Mouse (Mus musculus): ENCODE measurements around the gene Rrm2. TPM values are rescaled to one million over a fixed set of nuclear protein-coding genes. Genes with fewer than 3 reads are reported as not detected.

Rrm2 gene
- 246 and 248 TPM in 2 replicates for polyA plus RNA-seq (2015; fragmentation: Nextera tagmentation; extraction: Ambion mirVana)

DNA sequence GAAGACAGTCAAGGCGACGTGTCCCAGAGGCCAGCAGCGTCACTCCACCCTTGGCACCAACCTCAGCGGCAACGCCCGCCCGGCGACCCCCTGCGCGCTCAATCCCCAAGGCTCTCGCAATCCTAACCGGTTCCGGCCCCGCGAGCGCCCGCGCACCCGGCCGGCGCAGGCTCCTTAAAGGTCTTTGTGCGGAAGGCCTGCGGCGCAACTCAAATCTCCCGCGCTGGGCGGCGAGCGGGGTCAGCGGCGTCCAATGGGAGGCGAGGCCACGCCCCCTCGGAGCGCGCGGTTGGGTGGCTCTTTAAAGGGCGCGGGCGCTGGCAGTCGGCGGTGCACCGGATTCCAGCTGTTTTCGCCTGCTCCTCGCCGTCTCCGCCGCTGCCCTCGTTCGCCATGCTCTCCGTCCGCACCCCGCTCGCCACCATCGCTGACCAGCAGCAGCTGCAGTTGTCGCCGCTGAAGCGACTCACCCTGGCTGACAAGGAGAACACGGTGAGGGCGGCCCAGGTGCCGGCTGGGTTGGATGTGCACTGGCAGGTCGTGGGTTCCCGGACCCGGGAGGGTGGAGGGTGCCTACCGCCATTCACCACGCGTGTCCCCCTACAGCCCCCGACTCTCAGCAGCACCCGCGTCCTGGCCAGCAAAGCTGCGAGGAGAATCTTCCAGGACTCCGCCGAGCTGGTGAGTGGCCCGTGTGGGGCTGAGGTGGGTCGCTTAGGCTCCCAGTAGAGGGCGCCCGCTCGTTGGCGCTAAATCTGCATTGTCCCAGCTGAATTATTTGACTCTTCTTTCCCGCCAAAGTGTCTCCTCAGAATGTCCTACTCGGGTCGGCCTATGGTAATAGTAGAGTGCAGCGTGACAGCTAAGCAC lies at the start of gene Rrm2:
Gene Rrm2 (plus strand): TSS at position 288 of the 870 bp plus-strand sequence.
- Histone ChIP-seq H3K27ac (peak within 1 kb of the TSS; percentile 89), H3K4me2 (peak within 1 kb of the TSS; percentile 90), H3K9me3 (replicated peaks) (no peaks in the 10 kb centered on the region), H3K36me3 (peaks cover 30% of the 10 kb centered on the region), H3K4me3 (replicated peaks) (peak within 1 kb of the TSS; percentile 90), H3K4me1 (peaks cover 50% of the 10 kb centered on the region), H3K27me3 (no peaks in the 10 kb centered on the region), H3K9ac (peak within 1 kb of the TSS; percentile 86)
- ATAC-seq (replicated peaks; ENCODE audit: low FRiP score): peak; percentile 91
- under 1% methylated on average over 75 of the region's 83 CpGs for WGBS

DNA sequence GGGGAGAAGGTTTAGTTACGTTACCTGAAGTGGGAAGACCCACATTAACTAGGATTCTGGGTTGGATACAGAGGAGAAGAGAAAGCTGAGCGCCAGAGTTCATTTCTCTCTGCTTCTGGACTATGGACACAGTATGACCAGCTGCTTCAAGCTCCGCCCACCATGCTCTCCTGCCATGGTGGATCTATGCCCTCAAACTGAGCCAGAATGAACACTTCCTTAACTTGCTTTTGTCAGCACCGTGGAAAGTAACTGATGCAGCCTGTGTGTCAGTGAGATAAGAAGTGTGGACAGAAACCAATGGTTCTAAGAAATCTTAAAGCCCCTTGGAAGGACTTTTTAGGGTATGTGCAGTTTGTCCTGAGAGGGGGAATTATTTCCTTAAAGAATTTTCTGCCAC lies 49.0 kb upstream of the Rrm2 start:
- Histone ChIP-seq H3K9ac (no peak overlapping the region), H3K4me3 (replicated peaks) (no peak overlapping the region)
- ATAC-seq (replicated peaks; ENCODE audit: low FRiP score): no peak

DNA sequence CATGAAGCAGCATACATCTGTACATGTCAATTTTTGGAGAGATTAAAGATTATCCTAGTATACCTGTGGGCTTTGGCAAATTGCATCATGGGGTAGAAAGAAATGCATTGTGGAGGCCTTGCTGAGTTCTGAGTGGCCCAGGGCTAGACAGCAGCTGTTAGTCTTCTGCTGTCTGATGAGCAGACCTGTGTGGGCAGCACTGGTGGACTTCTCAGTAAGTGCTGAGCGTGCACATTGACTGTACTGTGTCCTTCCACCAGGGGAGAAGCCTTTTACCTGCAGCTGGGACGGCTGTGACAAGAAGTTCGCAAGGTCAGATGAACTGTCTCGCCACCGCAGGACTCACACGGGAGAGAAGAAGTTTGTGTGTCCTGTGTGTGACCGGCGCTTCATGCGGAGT lies 48.1 kb upstream of the Rrm2 start:
- Histone ChIP-seq H3K4me1 (peaks cover 18% of the 10 kb centered on the region), H3K36me3 (peaks cover 75% of the 10 kb centered on the region), H3K4me2 (no peak overlapping the region), H3K27me3 (no peaks in the 10 kb centered on the region), H3K9ac (no peak overlapping the region), H3K27ac (no peak overlapping the region), H3K4me3 (replicated peaks) (no peak overlapping the region), H3K9me3 (replicated peaks) (no peaks in the 10 kb centered on the region)
- WGBS: 88% methylated on average over 9 of the region's 9 CpGs
- no peak for ATAC-seq (replicated peaks; ENCODE audit: low FRiP score)

More for the DNA sequence above, 49.0 kb upstream of the Rrm2 start:
- Histone ChIP-seq H3K9me3 (replicated peaks) (no peaks in the 10 kb centered on the region), H3K4me2 (no peak overlapping the region), H3K27ac (no peak overlapping the region), H3K4me1 (peaks cover 26% of the 10 kb centered on the region), H3K27me3 (no peaks in the 10 kb centered on the region), H3K36me3 (peaks cover 81% of the 10 kb centered on the region)
- 91% methylated on average over 4 of the region's 4 CpGs for WGBS

DNA sequence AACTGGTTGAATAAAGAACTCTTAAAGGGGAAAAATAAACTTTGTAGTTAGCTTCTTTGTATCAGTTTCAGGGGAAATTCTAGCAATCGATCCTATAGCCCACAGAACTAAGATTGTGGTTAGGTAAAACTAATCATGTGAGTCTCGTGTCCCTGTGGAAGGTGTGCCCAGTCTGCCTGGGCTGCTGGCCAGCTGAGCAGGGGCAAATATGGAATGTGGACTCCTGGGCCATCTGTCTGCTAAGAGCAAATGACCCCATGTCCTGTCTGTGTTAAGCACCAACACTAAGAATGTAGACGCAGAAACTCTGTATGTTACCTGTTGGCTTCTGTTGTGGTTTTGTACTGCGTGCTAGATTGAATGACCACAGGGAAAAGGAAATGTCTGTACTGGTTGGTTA lies 46.9 kb upstream of the Rrm2 start:
- no peak overlapping the region for H3K27ac ChIP-seq
- H3K9me3 ChIP-seq (replicated peaks): no peaks in the 10 kb centered on the region
- no peak overlapping the region for H3K4me3 ChIP-seq (replicated peaks)
- H3K4me2 ChIP-seq: no peak overlapping the region
- no peaks in the 10 kb centered on the region for H3K27me3 ChIP-seq
- no peak overlapping the region for H3K9ac ChIP-seq
- peaks cover 73% of the 10 kb centered on the region for H3K36me3 ChIP-seq
- no peak for ATAC-seq (replicated peaks; ENCODE audit: low FRiP score)
- 86% methylated on average over 4 of the region's 4 CpGs for WGBS
- peaks cover 8% of the 10 kb centered on the region for H3K4me1 ChIP-seq

DNA sequence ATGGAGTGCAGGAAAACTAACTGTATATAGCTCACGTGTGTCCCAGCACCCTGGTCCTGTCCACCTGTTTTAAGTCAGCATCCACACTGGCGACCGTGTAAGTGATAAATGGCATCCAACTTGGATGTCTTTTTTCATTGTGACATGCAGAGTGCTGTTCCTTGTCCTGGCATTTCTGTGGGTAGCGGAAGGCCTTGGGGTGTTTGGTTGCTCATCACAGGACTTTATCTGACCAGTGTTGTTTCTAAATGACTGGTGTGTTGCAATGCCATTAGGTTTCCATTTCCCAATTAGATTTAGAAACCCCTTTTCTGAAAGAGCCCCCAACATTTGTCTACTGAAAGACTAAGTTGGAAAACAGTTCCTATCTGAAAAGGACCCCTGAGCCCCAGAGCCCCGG lies 45.9 kb upstream of the Rrm2 start:
- ATAC-seq (replicated peaks; ENCODE audit: low FRiP score): no peak
- H3K4me3 ChIP-seq (replicated peaks): no peak overlapping the region
- H3K9me3 ChIP-seq (replicated peaks): no peaks in the 10 kb centered on the region
- no peak overlapping the region for H3K27ac ChIP-seq
- H3K4me1 ChIP-seq: no peaks in the 10 kb centered on the region
- no peak overlapping the region for H3K9ac ChIP-seq
- H3K27me3 ChIP-seq: no peaks in the 10 kb centered on the region
- 86% methylated on average over 5 of the region's 5 CpGs for WGBS
- no peak overlapping the region for H3K4me2 ChIP-seq
- H3K36me3 ChIP-seq: peaks cover 72% of the 10 kb centered on the region

DNA sequence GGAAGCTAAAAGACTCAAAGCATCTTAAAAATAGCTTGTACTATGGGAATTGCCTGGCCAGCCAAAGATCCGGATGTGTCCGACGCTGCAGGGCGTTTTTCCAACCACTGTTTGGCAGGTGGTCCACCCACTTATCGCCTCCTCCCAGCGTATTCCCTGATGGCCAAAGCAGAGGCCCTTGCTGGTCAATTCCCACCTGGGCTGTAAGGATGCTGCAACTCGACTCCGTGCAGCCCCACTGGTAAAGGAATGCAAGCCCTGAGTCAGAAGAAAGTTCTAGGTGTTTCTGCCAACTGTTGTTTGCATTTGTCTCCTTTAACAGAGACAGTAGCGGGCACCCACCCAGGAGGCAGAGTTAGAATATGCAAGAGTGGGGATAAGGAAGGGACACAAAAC lies 27.9 kb upstream of the Rrm2 start:
- 13% methylated on average over 9 of the region's 9 CpGs for WGBS

DNA sequence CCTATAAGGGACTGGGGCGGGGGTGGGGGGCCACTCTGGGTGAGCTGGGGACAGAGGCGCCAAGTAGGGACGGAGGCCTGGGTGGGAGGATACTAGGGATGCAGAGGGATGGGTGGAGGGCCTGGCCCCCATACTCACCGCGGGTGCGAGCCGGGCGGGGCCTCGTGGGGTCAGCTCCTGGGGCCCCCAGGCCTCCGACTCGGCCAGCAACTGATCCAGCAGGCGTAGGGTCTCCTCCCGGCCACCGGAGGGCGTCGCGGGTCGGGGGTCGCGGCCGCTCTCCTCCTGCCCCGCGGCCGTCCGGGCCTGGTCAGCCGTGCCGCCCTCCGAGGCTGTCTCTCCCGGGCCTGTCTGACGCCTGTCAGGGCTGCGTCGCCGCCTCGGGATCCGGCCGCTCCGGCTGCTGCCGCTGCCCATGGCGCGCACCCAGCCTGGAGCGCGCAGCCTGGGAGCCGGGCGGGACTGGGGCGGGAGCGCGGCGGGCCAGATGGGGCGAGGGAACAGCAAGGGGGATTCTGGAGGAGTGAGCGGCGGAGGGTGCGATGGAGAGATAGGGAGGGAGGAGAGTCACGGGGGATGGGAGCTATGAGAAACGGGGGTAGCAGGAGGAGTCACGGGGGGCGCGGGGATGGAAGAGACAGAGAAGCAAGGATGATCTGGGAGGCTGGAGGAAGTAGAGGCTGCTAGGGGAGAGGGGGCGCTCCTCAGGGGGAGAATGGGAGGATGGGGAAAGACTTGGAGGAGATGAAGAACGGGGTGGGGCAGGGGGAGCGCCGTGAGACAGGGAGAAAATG lies 27.4 kb upstream of the Rrm2 start:
- WGBS: under 1% methylated on average over 61 of the region's 61 CpGs
- peaks cover 25% of the 10 kb centered on the region for H3K27me3 ChIP-seq
- H3K27ac ChIP-seq: peak overlapping the region; percentile 90

More for the DNA sequence above, 27.9 kb upstream of the Rrm2 start:
- H3K4me3 ChIP-seq (replicated peaks): peak overlapping the region; percentile 68
- H3K27me3 ChIP-seq: peaks cover 25% of the 10 kb centered on the region
- peak overlapping the region; percentile 90 for H3K27ac ChIP-seq
- ATAC-seq (replicated peaks; ENCODE audit: low FRiP score): no peak
- H3K9ac ChIP-seq: peak overlapping the region; percentile 77
- H3K4me1 ChIP-seq: peaks cover 57% of the 10 kb centered on the region
- H3K36me3 ChIP-seq: no peaks in the 10 kb centered on the region; the same call in 1 of the 2 replicates
- peak overlapping the region; percentile 91 for H3K4me2 ChIP-seq
- no peaks in the 10 kb centered on the region for H3K9me3 ChIP-seq (replicated peaks)

DNA sequence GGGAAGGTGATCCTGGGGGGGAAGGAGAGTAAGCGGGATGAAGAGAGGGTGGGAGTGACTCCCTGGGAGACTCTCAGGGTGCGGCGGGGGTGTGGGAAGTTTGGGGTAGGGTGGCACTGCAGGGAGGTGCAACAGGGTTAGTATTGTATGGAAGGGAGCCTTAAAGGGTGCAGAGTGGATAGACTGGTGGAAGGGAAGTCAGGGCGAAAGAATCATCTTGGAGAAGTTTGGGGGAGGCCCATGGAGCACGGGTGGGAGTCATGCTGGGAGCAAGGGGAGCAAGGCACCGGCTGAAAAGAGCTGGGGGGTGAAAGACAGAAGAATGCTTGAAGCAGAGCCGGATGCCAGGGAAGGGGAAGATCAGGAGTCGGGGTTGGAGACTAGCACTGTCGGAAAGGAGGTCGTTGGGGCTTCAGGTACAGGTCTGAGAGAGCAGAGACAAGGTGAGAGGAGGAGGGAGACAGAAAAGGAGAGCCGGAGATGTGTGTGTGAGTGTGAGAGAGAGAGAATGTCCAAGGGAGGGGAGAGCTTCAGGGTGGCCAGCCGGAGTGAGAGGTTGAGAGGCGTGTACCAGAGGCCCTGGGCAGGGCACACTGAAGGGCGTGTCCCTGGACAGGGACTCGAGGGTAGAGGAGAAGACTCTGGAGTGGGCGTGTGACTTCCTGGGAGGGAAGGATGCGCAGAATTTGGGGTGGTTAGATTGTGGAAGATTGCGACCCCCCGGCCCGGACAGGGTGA lies 26.6 kb upstream of the Rrm2 start, which contains the start of gene Cys1:
Gene Cys1 (minus strand): TSS at position 528 of the 738 bp plus-strand sequence.
- H3K4me2 ChIP-seq: peak within 1 kb of the TSS; percentile 91
- no peaks in the 10 kb centered on the region for H3K36me3 ChIP-seq
- H3K27me3 ChIP-seq: peaks cover 25% of the 10 kb centered on the region
- 3% methylated on average over 20 of the region's 20 CpGs for whole genome bisulfite sequencing
- peak within 1 kb of the TSS; percentile 77 for H3K9ac ChIP-seq
- H3K4me1 ChIP-seq: peaks cover 53% of the 10 kb centered on the region
- H3K4me3 ChIP-seq (replicated peaks): peak within 1 kb of the TSS; percentile 68
- ATAC-seq (replicated peaks; ENCODE audit: low FRiP score): peak; percentile 65
- peak within 1 kb of the TSS; percentile 90 for H3K27ac ChIP-seq
- H3K9me3 ChIP-seq (replicated peaks): no peaks in the 10 kb centered on the region

More for the DNA sequence above, 27.4 kb upstream of the Rrm2 start:
- Histone ChIP-seq H3K9ac (peak overlapping the region; percentile 77), H3K9me3 (replicated peaks) (no peaks in the 10 kb centered on the region), H3K36me3 (no peaks in the 10 kb centered on the region; the same call in 1 of the 2 replicates), H3K4me3 (replicated peaks) (peak overlapping the region; percentile 68), H3K4me2 (peak overlapping the region; percentile 91), H3K4me1 (peaks cover 59% of the 10 kb centered on the region)
- ATAC-seq (replicated peaks; ENCODE audit: low FRiP score): peak; percentile 61

DNA sequence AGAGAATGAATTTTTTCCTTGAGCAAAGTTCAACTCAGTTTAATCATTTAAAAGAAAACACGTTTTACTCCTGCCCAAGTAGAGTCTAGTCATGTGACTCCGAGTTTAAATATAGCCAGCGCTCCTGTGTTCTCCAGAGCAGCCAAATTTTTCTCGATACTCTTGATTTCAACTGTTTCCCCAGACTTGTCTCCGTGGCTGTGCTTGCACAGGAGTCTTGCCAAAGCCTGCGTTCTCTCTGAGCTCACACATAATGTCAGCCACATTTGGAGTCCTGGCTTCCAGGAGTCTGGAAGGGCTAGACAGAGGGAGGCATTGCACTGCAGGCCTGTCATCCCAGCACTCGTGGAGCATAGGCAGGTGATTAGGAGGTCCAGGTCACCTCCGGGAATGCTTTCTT lies 25.5 kb upstream of the Rrm2 start:
- no peak for ATAC-seq (replicated peaks; ENCODE audit: low FRiP score)
- WGBS: 42% methylated on average over 8 of the region's 8 CpGs

DNA sequence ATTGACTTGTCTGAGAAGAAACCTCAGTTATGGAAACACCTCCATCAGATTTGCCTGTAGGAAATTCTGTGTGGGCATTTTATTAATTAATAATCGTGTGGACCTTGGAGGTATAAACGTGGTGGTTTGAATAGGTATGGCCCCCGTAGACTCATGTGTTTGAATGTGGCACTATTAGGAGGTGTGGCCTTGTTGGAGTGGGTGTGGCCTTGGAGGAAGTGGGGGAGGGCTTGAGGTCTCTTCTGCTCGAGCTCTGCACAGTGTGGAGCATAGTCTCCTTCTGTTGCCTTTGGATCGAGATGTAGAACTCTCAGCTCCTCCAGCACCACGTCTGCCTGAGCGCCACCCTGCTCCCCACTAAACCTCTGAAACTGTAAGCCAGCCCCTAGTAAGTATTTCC lies 24.6 kb upstream of the Rrm2 start:
- ATAC-seq (replicated peaks; ENCODE audit: low FRiP score): no peak
- no peak overlapping the region for H3K4me2 ChIP-seq

More for the DNA sequence above, 25.5 kb upstream of the Rrm2 start:
- H3K27me3 ChIP-seq: peaks cover 25% of the 10 kb centered on the region
- H3K36me3 ChIP-seq: no peaks in the 10 kb centered on the region
- H3K9ac ChIP-seq: no peak overlapping the region
- H3K27ac ChIP-seq: peak overlapping the region; percentile 90
- H3K4me1 ChIP-seq: peaks cover 62% of the 10 kb centered on the region
- H3K4me3 ChIP-seq (replicated peaks): peak overlapping the region; percentile 4; the same call in 1 of the 2 replicates
- H3K9me3 ChIP-seq (replicated peaks): no peaks in the 10 kb centered on the region
- peak overlapping the region; percentile 91 for H3K4me2 ChIP-seq

DNA sequence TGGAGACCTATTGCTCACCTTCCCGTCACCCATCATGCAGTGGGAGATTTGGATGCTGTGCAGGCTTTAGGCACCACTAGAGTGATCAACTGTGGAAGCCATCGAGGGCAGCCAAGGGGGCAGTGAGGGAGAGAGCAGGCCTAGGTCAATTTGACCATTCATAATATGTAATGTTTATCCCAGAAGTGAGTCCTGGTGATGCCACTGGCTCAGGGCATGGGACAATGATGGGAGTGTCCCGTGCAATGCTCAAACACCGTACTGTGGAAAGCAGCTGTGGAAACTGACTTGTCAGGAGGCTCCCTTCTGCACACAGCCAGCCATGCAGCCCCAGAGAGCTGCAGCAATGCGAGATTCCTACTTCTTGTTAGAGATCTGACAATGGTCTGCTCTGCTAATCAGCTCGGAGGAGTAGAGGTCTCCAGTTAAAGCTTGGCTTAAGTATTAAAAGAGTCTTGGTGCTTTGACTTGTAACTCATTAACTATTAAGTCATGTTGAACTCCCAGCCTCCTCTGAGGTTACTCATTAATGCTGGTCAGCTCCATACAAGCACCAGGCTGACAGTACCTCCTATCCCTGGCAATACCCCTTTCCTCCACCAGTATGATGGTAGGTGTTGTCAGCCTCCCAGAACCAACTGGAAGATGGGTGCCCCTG lies 21.9 kb upstream of the Rrm2 start:
- Histone ChIP-seq H3K4me1 (peaks cover 43% of the 10 kb centered on the region), H3K27me3 (peaks cover 20% of the 10 kb centered on the region), H3K27ac (peak overlapping the region; percentile 94), H3K4me2 (peak overlapping the region; percentile 22; the same call in 1 of the 2 replicates), H3K9ac (no peak overlapping the region), H3K36me3 (no peaks in the 10 kb centered on the region), H3K9me3 (replicated peaks) (no peaks in the 10 kb centered on the region), H3K4me3 (replicated peaks) (no peak overlapping the region)
- 47% methylated on average over 6 of the region's 6 CpGs for WGBS
- ATAC-seq (replicated peaks; ENCODE audit: low FRiP score): peak; percentile 86

More for the DNA sequence above, 24.6 kb upstream of the Rrm2 start:
- Histone ChIP-seq H3K9ac (no peak overlapping the region), H3K27me3 (peaks cover 25% of the 10 kb centered on the region), H3K27ac (0 out of 2 replicates have a peak overlapping the region, but pooled peaks have one; percentile 7), H3K4me3 (replicated peaks) (no peak overlapping the region), H3K36me3 (no peaks in the 10 kb centered on the region), H3K4me1 (peaks cover 62% of the 10 kb centered on the region), H3K9me3 (replicated peaks) (no peaks in the 10 kb centered on the region)
- WGBS: 71% methylated on average over 7 of the region's 7 CpGs
